Mouse (Mus musculus): ENCODE results near the gene Polr3g.
"Not testable (repeated sequence)": the region's sequence is repeated elsewhere in the genome, so short reads cannot be mapped to it uniquely, and the experiment has no call there.

The Polr3g gene

DNA sequence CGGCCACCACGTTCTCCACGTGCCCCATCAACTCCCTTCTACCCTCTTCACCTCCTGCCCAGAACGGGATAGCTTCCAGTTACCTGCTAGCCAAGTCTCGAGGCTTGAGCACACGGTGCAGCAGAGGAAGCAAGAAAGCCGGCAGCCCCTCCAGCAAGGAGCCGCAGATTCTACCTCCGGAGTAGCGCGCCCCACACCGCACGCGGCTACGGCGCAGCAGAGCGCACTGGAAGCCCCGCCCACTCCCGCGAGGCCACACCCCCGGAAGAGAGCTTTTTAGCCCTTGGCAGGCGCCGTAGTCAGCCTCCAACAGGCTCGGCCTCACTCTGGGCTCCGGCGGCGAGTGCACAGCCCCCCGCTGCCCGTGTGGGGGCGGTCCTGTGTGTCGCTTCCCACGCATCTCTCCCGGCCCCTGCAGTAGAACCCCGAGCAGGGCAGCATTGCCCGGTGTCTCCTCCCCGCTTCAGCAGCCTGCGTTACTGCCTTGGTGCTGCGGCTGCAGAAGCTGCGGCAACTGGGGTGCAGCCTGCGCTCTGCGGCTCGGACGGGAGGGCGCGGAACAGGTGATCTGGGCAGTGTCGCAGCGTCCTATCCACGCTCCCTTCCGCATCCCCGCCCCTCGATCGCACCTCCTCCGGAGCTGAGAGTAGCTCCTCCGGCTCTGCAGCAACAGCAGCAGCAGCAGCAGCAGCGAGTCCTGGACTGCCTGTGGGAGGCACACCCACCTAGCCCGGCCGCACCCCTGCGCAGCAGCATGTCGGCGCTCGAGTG is at the start of gene Polr3g, which contains the start of gene Mblac2:
Polr3g (minus strand) TSS at position 239 of the 771 bp plus-strand sequence.
Mblac2 (plus strand) TSS at position 567 of the 771 bp plus-strand sequence.
- peak; percentile 97 for DNase-seq

DNA sequence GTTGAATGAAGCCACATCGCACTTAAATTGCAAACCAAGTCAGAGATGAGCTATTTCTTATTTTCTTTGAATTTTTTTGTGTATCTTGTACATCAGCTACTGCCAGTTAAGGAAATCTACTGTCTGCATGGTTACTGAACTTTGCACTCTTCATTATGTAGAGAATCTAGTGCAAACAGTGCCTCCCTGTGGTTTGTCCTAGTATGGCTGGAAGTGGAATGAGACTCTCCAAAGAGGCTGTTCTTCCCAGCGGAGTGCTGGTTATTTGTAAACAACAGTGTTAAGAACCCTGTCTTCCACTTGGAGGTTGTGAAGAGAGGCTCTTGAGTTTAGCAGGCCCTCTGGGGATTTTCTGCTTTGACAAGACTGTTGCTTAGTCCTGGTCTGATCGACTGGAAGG is 49.6 kb upstream of the Polr3g start:
- DNase-seq, result peak; percentile 42

DNA sequence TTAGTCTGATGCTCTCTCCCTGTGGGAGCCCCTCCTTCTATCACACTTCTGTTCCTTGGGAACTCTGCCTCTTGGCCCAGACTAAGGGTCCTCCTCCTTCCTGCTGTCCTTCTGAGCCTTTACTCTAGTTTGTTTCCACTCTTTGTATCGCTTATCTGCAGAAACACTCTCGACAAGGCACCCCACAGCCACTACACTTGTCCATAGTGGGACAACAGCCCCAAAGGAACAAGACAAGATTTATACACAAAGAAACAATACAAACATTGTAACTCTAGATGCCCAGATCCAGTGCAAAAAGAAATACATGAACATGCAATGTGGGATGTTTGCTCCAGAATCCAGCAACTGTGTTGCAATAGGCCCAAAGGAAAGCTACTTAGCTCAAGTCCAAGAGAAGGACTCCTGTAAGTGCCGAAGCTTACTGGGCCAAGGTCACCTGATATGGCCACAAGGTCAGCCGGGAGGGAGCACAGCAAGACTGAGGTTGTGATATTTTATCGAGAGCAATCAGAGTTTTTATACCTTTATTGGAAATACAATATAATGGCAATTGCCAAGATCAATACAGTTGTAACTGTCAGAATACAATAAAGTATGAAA is 46.3 kb upstream of the Polr3g start:
- DNase-seq, result no peak

DNA sequence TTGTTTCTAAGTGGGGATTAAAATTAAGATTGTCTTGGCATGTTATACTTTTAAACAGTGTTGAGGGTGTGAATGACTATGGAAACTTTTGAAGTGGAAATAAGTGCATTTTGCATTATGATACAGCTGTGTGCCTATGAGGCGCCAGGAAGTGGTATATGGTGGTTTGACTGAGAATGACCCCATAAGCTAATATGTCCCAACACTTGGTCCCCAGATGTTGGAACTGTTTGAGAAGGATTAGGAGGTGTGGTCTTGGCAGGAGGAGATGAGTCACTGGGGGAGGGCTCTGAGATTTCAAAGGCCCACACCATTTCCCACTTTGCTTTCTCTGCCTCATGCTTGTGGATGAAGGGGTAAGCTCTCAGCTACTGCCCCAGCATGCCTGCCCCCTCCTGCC is 44.5 kb upstream of the Polr3g start:
- no peak for DNase-seq

DNA sequence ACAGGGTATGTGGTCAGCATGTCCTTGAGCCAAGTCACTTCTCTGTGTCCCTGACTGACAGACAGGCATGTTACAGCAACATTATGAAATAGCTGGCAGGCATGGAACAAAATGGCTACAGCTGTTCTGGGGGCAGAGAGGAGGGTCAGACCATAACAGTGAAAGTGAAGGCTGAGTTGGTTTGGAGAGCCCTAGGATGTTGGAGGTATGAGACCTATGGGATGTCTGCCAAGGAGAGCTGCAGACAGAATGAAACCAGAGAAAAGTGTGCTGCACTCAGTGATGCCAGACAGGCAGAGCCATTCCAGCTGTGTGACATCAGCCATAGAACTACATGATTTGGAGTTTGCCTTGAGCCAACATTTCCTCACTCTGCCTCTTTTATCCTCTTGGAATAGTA is 44.1 kb upstream of the Polr3g start:
- DNase-seq, result no peak

DNA sequence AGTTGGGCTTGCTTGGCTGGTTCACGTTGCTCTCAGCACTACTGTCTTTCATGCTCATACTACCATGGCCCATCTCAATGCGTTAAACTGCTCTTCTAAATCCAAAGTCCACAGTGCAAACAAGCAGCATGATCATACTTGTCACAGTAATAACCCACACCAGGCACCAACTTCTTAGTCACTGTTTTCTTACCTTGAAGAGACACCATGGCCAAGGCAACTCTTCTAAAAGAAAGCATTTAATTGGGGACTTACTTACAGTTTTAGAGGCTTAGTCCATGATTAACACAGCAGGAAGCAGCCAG is 33.2 kb upstream of the Polr3g start:
- DNase-seq, result no peak

DNA sequence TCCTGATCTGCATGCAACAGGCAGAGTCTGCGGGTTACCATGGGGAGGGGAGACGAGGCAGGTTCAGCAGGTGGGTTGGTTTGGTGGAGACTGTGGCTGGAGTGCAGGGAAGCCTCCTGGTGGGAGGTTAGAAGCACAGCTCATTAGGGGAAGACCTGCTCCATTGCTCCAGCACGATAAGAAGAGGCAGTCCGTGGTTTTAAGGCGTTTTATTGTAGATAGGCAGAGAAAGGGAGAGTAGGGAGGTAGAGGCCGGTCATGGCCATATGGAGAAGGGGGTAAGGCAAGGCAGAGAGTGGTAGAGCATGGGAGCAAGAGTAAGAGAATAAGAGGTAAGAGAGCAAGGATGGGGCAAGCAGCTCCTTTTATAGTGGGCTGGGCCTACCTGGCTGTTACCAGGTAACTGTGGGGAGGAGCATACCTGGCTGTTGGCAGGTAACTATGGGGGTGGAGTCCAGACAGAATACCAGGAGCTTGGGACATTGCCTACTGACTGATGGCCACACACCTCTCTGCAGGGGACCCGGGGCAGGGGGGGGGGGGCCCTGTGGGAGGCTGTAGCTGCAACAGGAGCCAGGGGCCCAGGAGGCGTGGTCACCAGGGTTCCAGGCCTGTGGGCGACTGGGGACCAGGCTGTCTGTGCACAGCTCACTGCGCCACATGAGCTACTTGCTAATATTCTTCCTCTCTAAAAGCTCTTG is 32.7 kb upstream of the Polr3g start:
- DNase-seq, result no peak

DNA sequence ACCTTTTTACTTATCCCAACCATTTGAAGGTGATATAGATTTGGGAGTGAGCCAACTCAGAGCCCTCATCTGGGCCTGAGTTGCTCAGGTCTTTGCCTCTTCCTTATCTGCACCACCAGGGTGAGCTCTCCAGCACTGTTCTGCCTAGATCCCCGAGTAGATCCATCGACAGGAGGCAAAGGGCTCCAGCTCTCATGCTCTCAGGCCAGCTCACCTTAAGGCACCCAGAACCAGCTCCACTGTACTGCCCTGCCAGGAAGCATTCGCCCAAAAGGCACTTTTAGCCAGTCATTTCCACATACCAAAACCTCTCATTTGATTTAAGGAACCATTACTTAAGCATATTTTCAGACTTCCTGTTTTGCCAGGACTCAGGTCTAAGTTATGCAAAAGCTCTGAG is 30.1 kb upstream of the Polr3g start:
- DNase-seq, result no peak

DNA sequence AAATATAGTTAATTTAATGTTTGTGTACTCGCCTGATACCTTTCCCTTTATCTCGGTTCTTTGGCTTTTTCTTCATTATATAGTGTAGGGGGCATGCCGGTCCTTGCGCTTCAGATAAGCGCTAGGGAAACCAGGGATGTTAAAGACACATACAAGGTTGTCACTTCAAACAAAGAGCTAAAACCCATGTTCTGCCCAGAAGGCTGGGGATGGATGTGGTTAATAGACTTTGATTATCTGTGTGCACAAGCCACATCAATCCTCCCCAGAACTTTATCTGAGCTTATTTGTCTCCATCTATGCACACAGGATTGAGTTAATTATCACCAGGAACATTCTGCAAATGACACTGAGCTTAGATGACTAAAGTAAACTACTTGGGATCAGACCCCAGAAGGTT is 25.8 kb upstream of the Polr3g start:
- no peak for DNase-seq

DNA sequence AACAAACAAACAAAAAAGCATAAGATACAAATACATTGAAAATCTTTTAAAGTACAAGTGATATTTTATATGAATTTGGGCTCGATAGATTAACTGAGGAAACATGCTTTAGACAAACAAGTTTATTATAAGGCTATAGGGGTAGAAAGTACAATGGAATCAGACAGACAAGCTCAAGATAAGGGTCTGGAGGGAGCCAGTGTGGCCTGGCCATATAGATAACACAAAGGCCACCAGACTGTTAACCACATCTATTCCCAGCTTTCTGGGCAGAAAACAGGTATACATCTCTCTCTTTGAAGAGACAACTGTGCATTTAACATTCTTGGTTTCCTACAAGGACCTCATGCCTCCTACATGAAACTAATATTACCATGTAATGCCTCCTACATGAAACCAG is 19.5 kb upstream of the Polr3g start:
- DNase-seq, result no peak

DNA sequence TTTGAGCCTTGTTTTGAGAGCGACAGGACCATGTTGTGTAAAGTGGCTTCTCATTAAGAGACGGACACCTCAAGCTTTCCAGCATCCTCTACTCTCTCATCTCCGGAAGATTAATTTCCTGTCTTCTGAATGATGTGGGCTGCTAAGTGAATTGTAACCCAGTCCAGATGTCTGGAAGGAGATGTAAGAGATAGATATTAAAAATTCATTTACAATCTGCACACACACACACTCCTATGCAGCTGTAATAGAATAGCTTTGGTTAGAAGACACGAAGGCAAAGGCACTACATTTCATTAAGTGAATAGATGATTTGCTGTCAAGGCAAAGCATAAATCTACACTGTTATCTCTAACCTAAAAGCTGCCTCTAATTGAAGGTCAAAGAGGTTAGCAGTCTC is 18.3 kb upstream of the Polr3g start:
- no peak for DNase-seq

DNA sequence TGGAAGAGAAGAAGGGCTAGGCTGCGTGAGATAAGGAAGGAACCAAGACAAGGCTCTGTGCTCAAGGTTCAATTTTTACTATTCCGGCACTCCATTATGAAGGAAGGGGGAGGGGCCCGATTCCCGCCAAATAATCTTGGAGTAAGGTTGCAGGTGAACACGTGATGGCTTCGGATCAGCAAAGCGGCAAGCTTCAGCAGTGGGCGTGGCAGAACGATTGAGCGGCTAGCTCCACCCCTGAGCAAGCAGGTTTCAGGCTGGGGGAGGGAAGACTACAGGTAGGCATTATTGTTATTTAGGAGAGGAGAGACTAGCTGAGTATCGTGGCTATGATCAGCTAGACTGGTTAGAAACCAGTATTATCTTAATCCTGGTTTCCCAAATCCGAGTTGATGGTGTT is 17.3 kb upstream of the Polr3g start:
- DNase-seq, result not testable (repeated sequence)

DNA sequence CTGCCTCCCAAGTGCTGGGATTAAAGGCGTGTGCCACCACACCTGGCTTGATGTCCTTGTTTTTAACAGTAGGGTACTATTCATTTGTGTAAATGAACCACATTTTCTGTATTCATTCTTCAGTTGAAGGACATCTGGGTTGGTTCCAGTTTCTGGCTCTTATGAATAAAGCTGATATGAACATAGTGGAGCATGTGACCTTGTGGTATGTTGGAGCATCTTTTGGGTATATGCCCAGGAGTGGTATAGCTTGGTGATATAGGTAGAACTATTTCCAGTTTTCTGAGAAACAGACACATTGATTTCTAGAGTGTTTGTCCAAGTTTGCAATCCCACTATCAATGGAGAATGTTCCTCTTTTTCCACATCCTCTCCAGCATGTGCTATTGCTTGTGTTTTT is 3.1 kb upstream of the Polr3g start:
- no peak for DNase-seq

DNA sequence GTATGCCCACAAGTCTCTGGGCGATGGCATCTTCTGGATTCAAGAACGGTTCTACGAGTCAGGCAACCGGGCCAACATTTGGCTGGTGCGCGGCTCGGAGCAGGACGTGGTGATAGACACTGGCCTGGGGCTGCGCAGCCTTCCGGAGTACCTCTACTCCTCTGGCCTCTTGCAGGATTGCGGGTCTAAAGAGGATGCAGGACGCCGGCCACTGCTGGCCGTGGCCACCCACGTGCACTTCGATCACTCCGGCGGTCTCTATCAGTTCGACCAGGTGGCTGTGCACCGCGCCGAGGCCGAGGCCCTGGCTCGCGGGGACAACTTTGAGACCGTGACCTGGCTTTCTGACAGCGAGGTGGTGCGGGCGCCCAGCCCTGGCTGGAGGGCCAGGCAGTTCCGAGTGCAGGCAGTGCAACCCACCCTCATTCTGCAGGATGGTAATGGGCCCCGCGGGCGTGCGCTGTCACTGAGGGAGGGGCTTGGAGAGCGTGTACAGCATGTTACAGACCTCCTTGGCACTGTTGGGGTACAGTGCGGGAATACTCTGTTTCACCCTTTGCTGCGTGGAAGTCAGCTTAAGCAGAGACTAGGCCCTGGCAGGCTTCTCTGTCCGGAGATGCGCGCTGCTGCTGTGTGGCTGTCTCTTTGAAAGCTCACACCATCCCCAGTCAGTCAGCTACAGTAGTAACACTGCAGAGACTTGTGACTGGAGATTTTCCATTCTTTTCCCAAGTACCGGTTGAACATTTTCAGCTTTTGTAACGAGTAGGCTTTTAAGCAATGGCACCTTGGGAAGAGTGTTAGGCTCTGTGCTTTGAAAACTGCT is 946 bp upstream of the Polr3g start:
- DNase-seq, result peak; percentile 54

DNA sequence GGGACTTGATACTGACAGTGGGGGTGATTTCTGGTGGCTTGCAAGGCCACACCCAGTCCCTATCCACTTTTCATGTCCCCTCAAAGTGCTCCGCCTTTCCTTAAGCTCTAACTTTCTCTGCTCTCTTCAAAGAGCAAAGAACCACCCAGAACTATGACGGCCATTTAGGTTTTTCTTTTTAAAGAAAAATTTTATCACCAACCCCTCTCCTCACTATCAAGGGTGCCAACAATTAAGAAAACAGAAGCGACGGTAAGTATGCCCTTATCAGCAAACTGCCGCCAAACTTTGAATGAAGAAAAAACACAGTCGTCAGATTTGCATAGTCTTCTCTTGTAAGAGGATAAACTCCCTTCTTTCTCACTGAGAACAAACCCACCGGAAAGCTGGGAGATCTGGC is 547 bp downstream of the Polr3g start:
- DNase-seq, result no peak

DNA sequence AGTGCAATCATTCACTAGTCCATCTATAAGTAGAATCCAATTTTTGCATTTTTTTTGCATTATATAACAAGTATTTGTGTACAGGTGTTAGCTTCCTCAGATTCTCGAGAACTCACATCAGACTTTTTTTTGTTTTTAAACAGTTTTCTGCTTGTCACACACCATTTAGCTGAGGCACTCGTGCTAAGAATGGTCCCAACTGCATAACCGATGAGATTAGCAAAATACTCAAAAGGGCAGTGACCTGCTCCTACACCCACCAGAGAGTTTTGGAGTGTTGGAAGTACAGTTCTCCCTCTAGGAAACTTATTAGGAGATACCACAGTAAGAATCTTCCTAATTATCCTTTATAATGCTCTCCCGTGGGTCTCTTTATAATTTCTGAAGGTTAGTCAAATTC is 1.0 kb downstream of the Polr3g start:
- DNase-seq, result no peak

DNA sequence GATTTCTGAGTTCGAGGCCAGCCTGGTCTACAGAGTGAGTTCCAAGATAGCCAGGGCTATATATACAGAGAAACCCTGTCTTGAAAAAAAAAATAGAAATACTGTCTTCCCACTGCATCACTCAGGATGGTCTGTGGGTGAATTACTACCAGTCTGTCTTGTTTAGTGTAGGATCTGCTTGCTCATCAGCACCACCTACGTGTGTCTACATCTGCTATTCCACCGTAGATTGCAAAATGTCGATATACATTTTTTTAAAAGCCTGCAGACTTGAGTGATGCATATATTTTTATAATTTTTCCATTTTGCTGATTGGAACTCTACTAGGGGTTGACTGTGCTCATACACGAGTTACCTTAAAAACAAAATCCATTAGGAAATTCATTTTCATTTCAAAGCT is 4.5 kb downstream of the Polr3g start:
- no peak for DNase-seq

DNA sequence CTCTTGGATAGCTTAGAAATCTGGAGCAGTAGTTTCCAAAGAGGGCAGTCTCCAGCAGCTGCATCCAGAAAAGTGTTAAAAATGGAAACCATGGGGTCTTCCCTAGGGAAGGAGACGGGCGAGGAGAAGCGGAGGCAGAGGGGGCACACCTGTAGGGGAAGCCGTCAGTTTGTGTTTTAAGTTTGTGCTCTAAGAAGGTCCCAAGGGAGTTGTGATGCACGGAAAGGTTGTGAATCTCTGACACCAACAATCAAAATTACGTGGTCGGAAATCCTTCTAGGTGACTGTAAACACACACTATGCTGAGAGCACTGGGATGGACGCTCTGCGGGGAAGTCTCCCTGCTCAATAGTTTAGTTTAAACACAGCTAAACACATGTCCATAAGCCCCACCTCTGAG is 7.2 kb downstream of the Polr3g start:
- DNase-seq, result no peak

DNA sequence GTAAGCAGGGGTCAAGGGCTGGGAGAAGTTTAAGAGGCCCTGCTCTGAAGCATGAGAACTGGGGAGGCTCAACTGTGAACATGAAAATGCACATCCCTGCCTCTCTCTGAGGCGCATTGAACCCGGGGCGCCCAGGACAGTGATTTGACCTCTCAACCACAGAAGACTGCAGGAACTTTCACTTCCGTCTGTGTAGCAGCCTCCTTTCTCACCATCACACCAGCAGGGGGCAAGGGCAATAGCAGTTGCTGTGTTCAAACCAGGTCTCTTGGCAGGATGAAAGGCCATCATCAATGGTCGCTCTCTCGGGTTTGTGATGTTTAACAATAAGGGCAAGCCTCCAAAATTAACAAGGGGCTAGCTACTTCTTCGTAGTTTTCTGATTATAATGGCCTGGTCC is 7.7 kb downstream of the Polr3g start:
- DNase-seq, result no peak

DNA sequence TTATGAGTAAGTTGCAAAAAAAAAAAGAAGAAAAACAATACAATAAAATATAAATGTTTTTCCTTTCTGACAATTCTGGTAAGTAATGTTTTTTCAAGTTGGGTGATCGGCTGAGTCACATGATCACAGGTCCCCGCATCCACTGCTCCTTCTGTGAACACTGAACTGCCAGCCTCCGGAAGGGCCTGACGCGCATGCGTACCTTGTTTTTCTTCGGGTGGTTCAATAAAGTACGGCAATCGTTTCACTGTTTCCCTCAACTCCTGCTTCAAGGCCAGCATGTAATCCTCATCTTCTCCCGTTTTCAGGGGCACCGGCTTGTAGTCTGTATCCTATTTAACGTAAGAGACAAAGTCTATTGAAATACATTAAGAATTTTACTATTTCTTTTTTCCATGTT is 16.4 kb downstream of the Polr3g start:
- no peak for DNase-seq

DNA sequence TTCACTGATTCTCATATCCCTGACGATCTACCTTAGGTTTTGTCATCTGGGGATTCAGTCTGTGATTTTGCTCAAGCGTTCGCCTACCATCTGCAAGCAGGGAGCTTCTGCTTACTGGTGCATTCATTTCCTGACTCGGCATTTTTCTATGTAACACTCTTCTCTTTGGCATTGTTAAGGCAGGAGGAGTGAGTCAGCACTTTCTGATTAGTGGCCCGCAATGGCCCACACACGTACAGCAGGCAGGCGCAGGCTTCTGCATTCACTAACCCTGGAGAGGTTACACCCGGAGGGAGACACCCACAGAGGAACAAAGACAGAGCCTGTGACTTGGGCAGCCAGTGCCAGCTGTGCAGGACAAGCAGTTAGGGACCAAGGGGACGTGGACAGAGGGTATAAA is 19.2 kb downstream of the Polr3g start:
- DNase-seq, result no peak

DNA sequence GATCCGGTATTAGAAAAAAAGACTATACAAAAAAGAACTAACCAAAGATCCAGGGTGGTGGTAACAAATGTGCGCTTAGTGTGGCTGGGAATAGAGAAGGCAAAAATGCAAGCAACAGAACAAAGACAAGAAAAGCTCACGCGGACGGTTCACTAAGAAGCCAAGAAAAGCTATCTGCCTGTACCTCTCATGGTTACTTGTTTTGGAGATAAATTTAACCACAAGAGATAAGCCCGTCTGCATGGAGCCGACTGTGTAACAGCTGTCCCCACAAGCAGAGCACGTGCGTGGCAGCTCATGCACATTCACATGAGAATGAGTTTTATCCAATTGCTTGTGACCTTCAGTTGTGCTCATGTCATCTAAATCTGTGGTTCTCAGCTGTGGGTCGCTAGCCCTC is 20.3 kb downstream of the Polr3g start:
- DNase-seq, result no peak

DNA sequence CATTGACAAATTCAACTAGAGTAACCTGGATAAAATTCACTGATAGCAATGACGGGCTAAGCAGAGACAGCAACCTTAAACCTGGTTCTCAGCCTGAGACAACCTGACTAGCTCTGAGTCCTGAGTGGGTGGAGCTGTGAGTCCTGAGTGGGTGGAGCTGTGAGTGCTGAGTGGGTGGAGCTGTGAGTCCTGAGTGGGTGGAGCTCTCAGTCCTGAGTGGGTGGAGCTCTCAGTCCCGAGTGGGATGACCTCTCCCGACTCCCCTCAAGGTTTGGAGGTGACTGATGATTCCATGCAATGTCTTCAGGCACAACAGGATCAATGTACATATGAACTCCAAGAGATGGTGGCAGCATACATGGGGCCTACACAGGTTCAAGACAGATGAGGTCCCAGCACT is 21.2 kb downstream of the Polr3g start:
- no peak for DNase-seq

DNA sequence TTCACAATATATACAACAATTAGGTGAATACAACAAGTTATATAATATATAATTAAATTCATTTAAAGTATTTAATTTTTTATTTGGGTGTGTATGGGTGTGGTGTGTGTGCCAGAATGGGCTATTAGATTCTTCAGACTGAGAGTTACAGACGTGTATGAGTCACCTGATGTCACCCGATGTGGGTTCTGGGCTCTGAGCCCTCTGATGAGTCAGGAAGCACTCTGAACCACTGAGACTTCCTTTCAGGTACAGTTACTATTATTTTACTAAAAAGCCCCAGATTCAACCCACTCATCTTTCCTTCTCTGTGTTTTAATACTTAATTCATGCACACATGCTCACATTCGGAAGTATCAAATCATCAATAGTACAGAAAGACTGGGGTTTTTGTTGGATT is 25.9 kb downstream of the Polr3g start:
- no peak for DNase-seq
